Mouse (Mus musculus) testis, postnatal 10 days (tissue): ENCODE results near the gene Fam166b.
A peak's percentile ranks its signal among the peaks of the same experiment; 100 is the strongest.

Source experiments
- DNase-seq: peaks from one replicate; pipeline ENCODE4 v3.0.0; 2021; ENCODE audit warnings: low spot score

Fam166b gene

GRCm38 (mm10) chr4:43428946-43429345 lies at the start of gene Fam166b:
TSS of gene Fam166b (minus strand) at chr4:43429134.
- DNase-seq = no peak

GRCm38 (mm10) chr4:43478534-43478858 lies 49.6 kb upstream of the Fam166b start:
- no peak for DNase-seq

GRCm38 (mm10) chr4:43477857-43478533 lies 49.1 kb upstream of the Fam166b start:
- peak; percentile 90 for DNase-seq

GRCm38 (mm10) chr4:43476604-43477003 lies 47.7 kb upstream of the Fam166b start:
- DNase-seq = no peak

- DNase-seq = no peak
Measured at GRCm38 (mm10) chr4:43473636-43474035, 44.7 kb upstream of the Fam166b start.

- DNase-seq = no peak
Measured at GRCm38 (mm10) chr4:43470301-43470700, 41.4 kb upstream of the Fam166b start.

GRCm38 (mm10) chr4:43466872-43467271 lies 37.9 kb upstream of the Fam166b start:
- DNase-seq = no peak

- DNase-seq = no peak
Measured at GRCm38 (mm10) chr4:43465935-43466334, 37.0 kb upstream of the Fam166b start.

GRCm38 (mm10) chr4:43463102-43463501 lies 34.2 kb upstream of the Fam166b start:
- no peak for DNase-seq

- DNase-seq = no peak
Measured at GRCm38 (mm10) chr4:43457124-43457523, 28.2 kb upstream of the Fam166b start.

- DNase-seq = no peak
Measured at GRCm38 (mm10) chr4:43456470-43456869, 27.5 kb upstream of the Fam166b start.

- DNase-seq = no peak
Measured at GRCm38 (mm10) chr4:43454041-43454836, 25.3 kb upstream of the Fam166b start, which contains the start of gene Cd72. TSS of gene Cd72 (minus strand) at chr4:43454628.

- no peak for DNase-seq
Measured at GRCm38 (mm10) chr4:43453413-43453812, 24.5 kb upstream of the Fam166b start.

- no peak for DNase-seq
Measured at GRCm38 (mm10) chr4:43452315-43452714, 23.4 kb upstream of the Fam166b start.

GRCm38 (mm10) chr4:43448554-43448953 lies 19.6 kb upstream of the Fam166b start:
- DNase-seq = no peak

GRCm38 (mm10) chr4:43447251-43447650 lies 18.3 kb upstream of the Fam166b start:
- DNase-seq = peak; percentile 60

GRCm38 (mm10) chr4:43443511-43443910 lies 14.6 kb upstream of the Fam166b start:
- DNase-seq = peak; percentile 73

- DNase-seq = peak; percentile 87
Measured at GRCm38 (mm10) chr4:43442456-43443361, 13.8 kb upstream of the Fam166b start.

- peak; percentile 99 for DNase-seq
Measured at GRCm38 (mm10) chr4:43442044-43442443, 13.1 kb upstream of the Fam166b start.

- no peak for DNase-seq
Measured at GRCm38 (mm10) chr4:43441639-43442038, 12.7 kb upstream of the Fam166b start, which contains the start of gene Tesk1. TSS of gene Tesk1 (plus strand) at chr4:43441939.

GRCm38 (mm10) chr4:43432832-43433231 lies 3.9 kb upstream of the Fam166b start:
- no peak for DNase-seq

GRCm38 (mm10) chr4:43431690-43432089 lies 2.8 kb upstream of the Fam166b start:
- peak; percentile 91 for DNase-seq
